Comparison of ENCODE assay signal across 18 mouse cellular contexts in genomic region chr6:140953721-140954120, GRCm38 (mm10).
A peak's percentile ranks its signal among the peaks of the same experiment; 100 is the strongest.
DNase-seq lines count a peak whose midpoint lies in the region; ATAC-seq lines count a peak whose summit lies in the region.
"Had no signal": no experiment of that assay in that cellular context is flagged by ENCODE, and none has a peak within 500 bp of the region (broad histone marks: within the 10 kb centered on the region; RNA-seq: fewer than 3 reads in every experiment).

No protein-coding gene starts in this region.

- H3K4me1 ChIP-seq in hindbrain, embryonic 14.5 days (replicated peaks; ENCODE audit: control insufficient read depth, insufficient read depth, low read length): no peaks in the 10 kb centered on the region
- peaks cover 11% of the 10 kb centered on the region for H3K4me1 ChIP-seq in hindbrain, embryonic 13.5 days (replicated peaks)
- H3K4me1 ChIP-seq: liver, embryonic 12.5 days; stomach, embryonic 15.5 days had no signal

- no peaks in the 10 kb centered on the region for H3K9me3 ChIP-seq in hindbrain, embryonic 14.5 days (ENCODE audit: control insufficient read depth, low read length)
- no peaks in the 10 kb centered on the region for H3K9me3 ChIP-seq in hindbrain, embryonic 13.5 days
- H3K9me3 ChIP-seq: neural tube, embryonic 15.5 days; stomach, embryonic 15.5 days had no signal

- H3K27me3 ChIP-seq in hindbrain, embryonic 14.5 days (ENCODE audit: control insufficient read depth, insufficient read depth, low read length): no peaks in the 10 kb centered on the region
- no peaks in the 10 kb centered on the region for H3K27me3 ChIP-seq in hindbrain, embryonic 13.5 days
- H3K27me3 ChIP-seq: liver, embryonic 12.5 days; neural tube, embryonic 15.5 days; stomach, embryonic 15.5 days had no signal

- 75% methylated on average over 1 of the region's 1 CpGs for WGBS in hindbrain, embryonic 14.5 days
- 92% methylated on average over 1 of the region's 1 CpGs for WGBS in hindbrain, embryonic 13.5 days

- no peak for ATAC-seq in hindbrain, embryonic 14.5 days (ENCODE audit: low FRiP score)
- no peak for ATAC-seq in hindbrain, embryonic 13.5 days (ENCODE audit: low FRiP score)
- ATAC-seq: liver, embryonic 12.5 days had no signal

- DNase-seq in hindbrain, embryonic 14.5 days (ENCODE audit: low spot score): no peak
- peak; percentile 22 to 40 for DNase-seq in right cerebral cortex, adult 2 months (ENCODE audit: low spot score in 2 of 2)
- no peak for DNase-seq in right cerebral cortex, postnatal 14 days
- peak; percentile 37 for DNase-seq in cerebellum, adult 8-10 months
- no peak for DNase-seq in ovary, postnatal 10 days (ENCODE audit: low spot score)
- no peak for DNase-seq in kidney, adult 9 months
- DNase-seq: embryo, embryonic 11 days; gastrocnemius, postnatal 10 days; heart, postnatal 4 days; kidney, adult 18-20 months; lung, postnatal 14 days; right cerebral cortex, postnatal 4 days; thymus, postnatal 36 days had no signal

- H3K27ac ChIP-seq in hindbrain, embryonic 14.5 days: peak overlapping the region; percentile 28; the same call in 1 of the 2 replicates
- H3K27ac ChIP-seq in hindbrain, embryonic 13.5 days: no peak overlapping the region
- H3K27ac ChIP-seq: liver, embryonic 12.5 days; neural tube, embryonic 15.5 days; stomach, embryonic 15.5 days had no signal

- H3K9ac ChIP-seq in hindbrain, embryonic 14.5 days: no peak overlapping the region
- H3K9ac ChIP-seq in hindbrain, embryonic 13.5 days: no peak overlapping the region
- H3K9ac ChIP-seq: liver, embryonic 12.5 days; neural tube, embryonic 15.5 days; stomach, embryonic 15.5 days had no signal

- no peak overlapping the region for H3K4me3 ChIP-seq in hindbrain, embryonic 14.5 days (replicated peaks; ENCODE audit: low read length)
- H3K4me3 ChIP-seq in hindbrain, embryonic 13.5 days: no peak overlapping the region
- H3K4me3 ChIP-seq: liver, embryonic 12.5 days; neural tube, embryonic 15.5 days; stomach, embryonic 15.5 days had no signal

- H3K4me2 ChIP-seq in hindbrain, embryonic 14.5 days (replicated peaks): no peak overlapping the region
- H3K4me2 ChIP-seq in hindbrain, embryonic 13.5 days: no peak overlapping the region
- H3K4me2 ChIP-seq: heart, embryonic 11.5 days; liver, embryonic 12.5 days; neural tube, embryonic 15.5 days; stomach, embryonic 15.5 days had no signal

- H3K36me3 ChIP-seq in hindbrain, embryonic 14.5 days (replicated peaks; ENCODE audit: control insufficient read depth, insufficient read depth): no peaks in the 10 kb centered on the region
- no peaks in the 10 kb centered on the region for H3K36me3 ChIP-seq in hindbrain, embryonic 13.5 days
- H3K36me3 ChIP-seq: liver, embryonic 12.5 days; neural tube, embryonic 15.5 days; stomach, embryonic 15.5 days had no signal

Comparison
In these comparisons a context has a peak if more than half of its experiments do, and no peak if none do; other contexts are left out.
1. DNase-seq: peak in right cerebral cortex, adult 2 months (2 of 2) and cerebellum, adult 8-10 months (single experiment); none in hindbrain, embryonic 14.5 days (single experiment), right cerebral cortex, postnatal 14 days (single experiment), ovary, postnatal 10 days (single experiment) and kidney, adult 9 months (single experiment).